In the genomic region with DNA sequence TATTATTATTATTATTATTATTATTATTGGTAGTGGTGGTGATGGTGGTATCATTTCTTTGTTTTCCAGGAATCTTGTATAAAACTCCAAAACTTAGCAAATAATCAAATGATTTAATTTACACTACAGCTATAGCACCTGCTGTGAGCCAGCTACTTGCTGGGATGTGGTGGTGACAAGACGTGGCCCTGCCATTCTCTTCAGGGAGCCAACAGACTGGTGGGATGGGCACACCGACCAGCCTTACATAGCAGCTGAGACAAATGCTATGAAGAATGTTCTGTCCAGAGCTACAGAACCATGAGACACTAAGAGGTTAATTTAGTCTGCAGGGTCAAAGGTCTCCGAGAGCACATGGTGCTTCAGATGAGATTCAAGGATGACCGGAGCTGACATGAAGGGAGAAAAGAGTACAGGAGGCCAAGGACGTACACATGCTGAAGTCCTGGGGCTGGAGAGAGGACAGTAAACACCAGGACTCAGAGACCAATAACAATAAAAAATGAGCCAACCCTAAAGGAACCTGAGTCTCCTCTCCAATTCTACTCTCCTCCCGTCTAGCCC, we compare ENCODE assay signal across 20 mouse cellular contexts. TPM values are rescaled to one million over a fixed set of nuclear protein-coding genes. Genes with fewer than 3 reads are reported as not detected.
DNase-seq lines count a peak whose midpoint lies in the region; ATAC-seq and TF ChIP-seq lines count a peak whose summit lies in the region.
"Had no signal": no experiment of that assay in that cellular context is flagged by ENCODE, and none has a peak within 500 bp of the region (broad histone marks: within the 10 kb centered on the region; RNA-seq: fewer than 3 reads in every experiment).

No protein-coding gene starts in this region.

- no peak for DNase-seq in heart, adult 8-10 months (ENCODE audit: low spot score)
- peak; percentile 75 for DNase-seq in kidney, adult 2 months
- no peak for DNase-seq in kidney, postnatal 10 days
- DNase-seq in liver, adult 2 months (ENCODE audit: extremely low read depth, low read depth, low spot score) = peak; percentile 66
- DNase-seq in liver, embryonic 11.5 days (ENCODE audit: low spot score) = no peak
- DNase-seq in lung, postnatal 25 days (ENCODE audit: low spot score) = no peak
- DNase-seq: adrenal gland, postnatal 36 days; cerebellum, adult 11-12 months; cerebellum, postnatal 14 days; gastrocnemius, postnatal 36 days; lung, adult 2 months; lung, postnatal 36 days; right cerebral cortex, postnatal 4 days had no signal

- no peak overlapping the region for H3K4me3 ChIP-seq in heart, embryonic 14.5 days (ENCODE audit: control insufficient read depth in 1 of 2, insufficient read depth in 1 of 2, low read depth in 1 of 2, low read length in 2 of 2)
- no peak overlapping the region for H3K4me3 ChIP-seq in kidney, adult 2 months (ENCODE audit: insufficient read depth, low read depth, low read length)
- no peak overlapping the region for H3K4me3 ChIP-seq in liver, adult 2 months (ENCODE audit: insufficient read depth, low read depth, low read length)
- no peak overlapping the region for H3K4me3 ChIP-seq in liver, embryonic 11.5 days (ENCODE audit: low read depth, low read length)
- H3K4me3 ChIP-seq: embryonic facial prominence, embryonic 13.5 days; forebrain, embryonic 15.5 days; hindbrain, embryonic 10.5 days; limb, embryonic 15.5 days; neural tube, embryonic 12.5 days had no signal

- H3K27ac ChIP-seq in heart, embryonic 14.5 days (replicated peaks in 1 of 2; ENCODE audit: control insufficient read depth in 1 of 2, insufficient read depth in 1 of 2, low read depth in 2 of 2, low read length in 2 of 2) = peak overlapping the region; percentile 12 to 70; a peak in 2 of 4 replicates
- peak overlapping the region; percentile 17; the same call in 1 of the 2 replicates for H3K27ac ChIP-seq in kidney, adult 2 months (ENCODE audit: insufficient read depth, low read depth, low read length)
- H3K27ac ChIP-seq in liver, adult 2 months (replicated peaks; ENCODE audit: insufficient read depth, low read depth, low read length) = peak overlapping the region; percentile 46; the same call in 1 of the 2 replicates
- no peak overlapping the region for H3K27ac ChIP-seq in liver, embryonic 11.5 days (ENCODE audit: low read depth, low read length)
- H3K27ac ChIP-seq: embryonic facial prominence, embryonic 13.5 days; forebrain, embryonic 15.5 days; hindbrain, embryonic 10.5 days; limb, embryonic 15.5 days; neural tube, embryonic 12.5 days; stomach, postnatal 0 days had no signal

- peaks cover 34% of the 10 kb centered on the region for H3K79me2 ChIP-seq in liver, adult 2 months (ENCODE audit: control insufficient read depth, insufficient read depth, low read length)

- ATAC-seq in heart, embryonic 14.5 days (ENCODE audit: insufficient number of reproducible peaks, insufficient read depth, low FRiP score, low read depth) = no peak
- ATAC-seq in liver, embryonic 11.5 days (replicated peaks; ENCODE audit: low FRiP score) = no peak

- no peak overlapping the region for H3K9ac ChIP-seq in heart, embryonic 14.5 days (ENCODE audit: low read length)
- no peak overlapping the region for H3K9ac ChIP-seq in liver, adult 2 months (ENCODE audit: low read depth, low read length)
- no peak overlapping the region for H3K9ac ChIP-seq in liver, embryonic 11.5 days (ENCODE audit: low read depth, low read length)
- H3K9ac ChIP-seq: embryonic facial prominence, embryonic 13.5 days; forebrain, embryonic 15.5 days; limb, embryonic 15.5 days; neural tube, embryonic 12.5 days had no signal

- no peaks in the 10 kb centered on the region for H3K27me3 ChIP-seq in heart, embryonic 14.5 days (ENCODE audit: control insufficient read depth, insufficient read depth, low read length)
- no peaks in the 10 kb centered on the region for H3K27me3 ChIP-seq in kidney, adult 2 months (replicated peaks; ENCODE audit: control insufficient read depth, insufficient read depth, low read length)
- H3K27me3 ChIP-seq in liver, adult 2 months (ENCODE audit: control insufficient read depth, insufficient read depth, low read length) = no peaks in the 10 kb centered on the region
- no peaks in the 10 kb centered on the region for H3K27me3 ChIP-seq in liver, embryonic 11.5 days (replicated peaks; ENCODE audit: control insufficient read depth, insufficient read depth, low read length)
- H3K27me3 ChIP-seq: embryonic facial prominence, embryonic 13.5 days; forebrain, embryonic 15.5 days; limb, embryonic 15.5 days; neural tube, embryonic 12.5 days had no signal

- H3K36me3 ChIP-seq in heart, embryonic 14.5 days (ENCODE audit: control insufficient read depth, insufficient read depth, low read length) = peaks cover 14% of the 10 kb centered on the region
- H3K36me3 ChIP-seq in kidney, adult 2 months (ENCODE audit: control insufficient read depth, insufficient read depth, low read length) = no peaks in the 10 kb centered on the region
- H3K36me3 ChIP-seq in liver, adult 2 months (ENCODE audit: control insufficient read depth, insufficient read depth, low read length) = no peaks in the 10 kb centered on the region
- H3K36me3 ChIP-seq in liver, embryonic 11.5 days (ENCODE audit: control insufficient read depth, insufficient read depth, low read length) = peaks cover 3% of the 10 kb centered on the region; the same call in 1 of the 2 replicates
- H3K36me3 ChIP-seq: embryonic facial prominence, embryonic 13.5 days; forebrain, embryonic 15.5 days; hindbrain, embryonic 10.5 days; neural tube, embryonic 12.5 days had no signal

- WGBS in heart, embryonic 14.5 days = 86% methylated on average over 6 of the region's 6 CpGs
- 52% methylated on average over 6 of the region's 6 CpGs for WGBS in kidney, adult 2 months
- 53% methylated on average over 6 of the region's 6 CpGs for WGBS in liver, adult 2 months
- WGBS in liver, embryonic 11.5 days = 82% methylated on average over 6 of the region's 6 CpGs

- H3K9me3 ChIP-seq in heart, embryonic 14.5 days (ENCODE audit: control insufficient read depth, low read length) = no peaks in the 10 kb centered on the region
- H3K9me3 ChIP-seq in liver, embryonic 11.5 days (ENCODE audit: control insufficient read depth, low read length) = no peaks in the 10 kb centered on the region
- H3K9me3 ChIP-seq: embryonic facial prominence, embryonic 13.5 days; forebrain, embryonic 15.5 days; hindbrain, embryonic 10.5 days; limb, embryonic 15.5 days; neural tube, embryonic 12.5 days had no signal

- TF ChIP-seq POLR2A in kidney, adult 2 months (IDR thresholded peaks at IDR 0.05; ENCODE audit: low read depth, low read length) = no peak
- no peak for TF ChIP-seq POLR2A in liver, adult 2 months (IDR thresholded peaks at IDR 0.05; ENCODE audit: extremely low read depth, insufficient read depth, low read length)

- no peak for TF ChIP-seq CTCF in kidney, adult 2 months (conservative IDR thresholded peaks at IDR 0.05; ENCODE audit: insufficient read depth, insufficient read length, low read depth, low read length)
- no peak for TF ChIP-seq CTCF in liver, adult 2 months (IDR thresholded peaks at IDR 0.05; ENCODE audit: low read depth, low read length)

- H3K4me1 ChIP-seq in heart, embryonic 14.5 days (ENCODE audit: control insufficient read depth in 2 of 2, insufficient read depth in 2 of 2, low read length in 2 of 2) = peaks cover 36 to 68% of the 10 kb centered on the region in 2 experiments
- peaks cover 17% of the 10 kb centered on the region for H3K4me1 ChIP-seq in kidney, adult 2 months (ENCODE audit: control insufficient read depth, insufficient read depth, low read length)
- peaks cover 26% of the 10 kb centered on the region for H3K4me1 ChIP-seq in liver, adult 2 months (ENCODE audit: control insufficient read depth, insufficient read depth, low read length)
- H3K4me1 ChIP-seq in liver, embryonic 11.5 days (replicated peaks; ENCODE audit: control insufficient read depth, insufficient read depth, low read length) = peaks cover 8% of the 10 kb centered on the region
- H3K4me1 ChIP-seq: embryonic facial prominence, embryonic 13.5 days had no signal

- H3K4me2 ChIP-seq in heart, embryonic 14.5 days (ENCODE audit: low read length) = no peak overlapping the region
- H3K4me2 ChIP-seq in liver, embryonic 11.5 days = no peak overlapping the region
- H3K4me2 ChIP-seq: embryonic facial prominence, embryonic 13.5 days; forebrain, embryonic 15.5 days; limb, embryonic 15.5 days; neural tube, embryonic 12.5 days had no signal

RNA-seq across cellular contexts. Expression of a gene that starts 15.3 kb away (rescaled TPM):
- polyA plus RNA-seq in heart, embryonic 14.5 days (2014; fragmentation: Nextera tagmentation; extraction: Ambion mirVana) = 109 and 122 TPM in 2 replicates
- 100 to 1,000 TPM; 758 to 979 (median 853) TPM for total RNA-seq in heart, adult 8-10 months (2022)
- 43.5 and 52.5 TPM in 2 replicates for polyA plus RNA-seq in kidney, adult 2 months (2012; rRNA removed)
- 41.0 and 47.2 TPM in 2 replicates for total RNA-seq in liver, adult 2 months (2014; rRNA removed)
- 10.4 and 12.0 TPM in 2 replicates for polyA plus RNA-seq in liver, adult 2 months (2012; rRNA removed)
- polyA plus RNA-seq in liver, embryonic 11.5 days (2014; fragmentation: Nextera tagmentation; extraction: Ambion mirVana) = 41.9 and 45.0 TPM in 2 replicates

Comparison
In these comparisons a context has a peak if more than half of its experiments do, and no peak if none do; other contexts are left out.
1. DNase-seq: peak in kidney, adult 2 months (single experiment) and liver, adult 2 months (single experiment); none in heart, adult 8-10 months (single experiment), kidney, postnatal 10 days (single experiment), liver, embryonic 11.5 days (single experiment) and lung, postnatal 25 days (single experiment).